Mouse (Mus musculus) forebrain, postnatal 0 days (tissue): ENCODE measurements around the gene Adar. TPM values are rescaled to one million over a fixed set of nuclear protein-coding genes. Genes with fewer than 3 reads are reported as not detected.

Experiments
- ATAC-seq: fragments of 200-750 bp; cut with Nextera tagmentation; 2 replicates; pipeline ENCODE4 v1.8.0; 2017; ENCODE audit warnings: mild to moderate bottlenecking, moderate library complexity
- DNase-seq: peaks from one replicate; pipeline ENCODE4 v3.0.0-alpha.2; 2015
- H3K27ac ChIP-seq: fragments of 300-500 bp; sonication (generic); 2 replicates; pipeline ENCODE4 v1.5.1; 2014; ENCODE audit warnings: low read depth, mild to moderate bottlenecking, antibody characterized with exemption, low read length, moderate library complexity, mixed read lengths
- H3K27me3 ChIP-seq: fragments of 300-500 bp; sonication (generic); 2 replicates; pipeline ENCODE4 v1.6.1; 2014; ENCODE audit warnings: mild to moderate bottlenecking, low read length, mixed read lengths; ENCODE audit not compliant: insufficient read depth
- H3K36me3 ChIP-seq: fragments of 300-500 bp; sonication (generic); 2 replicates; pipeline ENCODE4 v1.6.1; 2014; ENCODE audit warnings: mild to moderate bottlenecking, moderate library complexity; ENCODE audit not compliant: insufficient read depth
- H3K4me1 ChIP-seq: fragments of 300-500 bp; sonication (generic); 2 replicates; pipeline ENCODE4 v1.6.1; 2014; ENCODE audit warnings: antibody characterized with exemption; ENCODE audit not compliant: insufficient read depth
- H3K4me2 ChIP-seq: fragments of 300-500 bp; sonication (generic); 2 replicates; pipeline ENCODE4 v1.6.1; 2014; ENCODE audit warnings: low read depth, mild to moderate bottlenecking, moderate library complexity
- H3K4me3 ChIP-seq: fragments of 300-500 bp; sonication (generic); 2 replicates; pipeline ENCODE4 v1.5.1; 2014; ENCODE audit warnings: low read depth, low read length, mixed read lengths
- H3K9ac ChIP-seq: fragments of 300-500 bp; sonication (generic); 2 replicates; pipeline ENCODE4 v1.6.1; 2014; ENCODE audit warnings: mild to moderate bottlenecking
- H3K9me3 ChIP-seq: fragments of 300-500 bp; sonication (generic); 2 replicates; pipeline ENCODE4 v1.6.1; 2016; ENCODE audit warnings: low read length
- CTCF ChIP-seq: sonication (generic); IDR thresholded peaks from 2 replicates; pipeline ENCODE4 v1.5.1; 2016; ENCODE audit warnings: antibody characterized with exemption, control low read depth, low read depth
- WGBS: fragments of 180-500 bp; shearing (Covaris S2); extraction: QIAGEN DNeasy Blood & Tissue Kit; methylation state at CpG from one replicate; pipeline ENCODE4 v1.1.7; 2014; 5-methylcytosine and 5-hydroxymethylcytosine counted together
- polyA plus RNA-seq: library from polyadenylated mRNA; unstranded; fragments of >200 nt; fragmentation: Nextera tagmentation; extraction: Ambion mirVana; gene quantifications from 2 replicates; pipeline ENCODE4 v1.2.1, GENCODE M21; 2015
- total RNA-seq: library from RNA; depleted of rRNA; stranded (reverse); fragments of >200 nt; gene quantifications from 2 replicates; pipeline ENCODE4 v1.2.3, GENCODE M21; 2014

Gene Adar
- total and polyA plus RNA-seq, 2 experiments from 2014 or later = 18.5 to 78.2 TPM

GRCm38 (mm10) chr3:89764119-89764724 lies 49.4 kb downstream of the Adar start, which contains the start of gene Chrnb2:
TSS of gene Chrnb2 (minus strand) at chr3:89764632.
- no peak for TF ChIP-seq CTCF
- H3K9ac ChIP-seq = peak within 1 kb of the TSS; percentile 75
- H3K27ac ChIP-seq = peak within 1 kb of the TSS; percentile 74
- H3K4me1 ChIP-seq = peaks cover 19% of the 10 kb centered on the region; the same call in 1 of the 2 replicates
- H3K27me3 ChIP-seq = no peaks in the 10 kb centered on the region
- peak within 1 kb of the TSS; percentile 71 for H3K4me3 ChIP-seq
- ATAC-seq (peak; percentile 89), DNase-seq (peak; percentile 73)
- H3K4me2 ChIP-seq = peak within 1 kb of the TSS; percentile 70
- WGBS = 1% methylated on average over 36 of the region's 36 CpGs
- peaks cover 38% of the 10 kb centered on the region for H3K36me3 ChIP-seq
- H3K9me3 ChIP-seq = no peaks in the 10 kb centered on the region

- H3K4me3 ChIP-seq = no peak overlapping the region
- no peak overlapping the region for H3K9ac ChIP-seq
- peaks cover 16% of the 10 kb centered on the region for H3K4me1 ChIP-seq
- H3K9me3 ChIP-seq = no peaks in the 10 kb centered on the region
- ATAC-seq (no peak), DNase-seq (no peak)
- no peak overlapping the region for H3K4me2 ChIP-seq
- H3K27ac ChIP-seq = no peak overlapping the region
- 76% methylated on average over 7 of the region's 7 CpGs for WGBS
- H3K36me3 ChIP-seq = 0 out of 2 replicates have a peak, but pooled peaks cover 5% of the 10 kb centered on the region
- TF ChIP-seq CTCF = no peak
- H3K27me3 ChIP-seq = no peaks in the 10 kb centered on the region
Measured at GRCm38 (mm10) chr3:89769584-89769983, 54.8 kb downstream of the Adar start.

- 57% methylated on average over 2 of the region's 2 CpGs for WGBS
- ATAC-seq = no peak
- no peak overlapping the region for H3K9ac ChIP-seq
Measured at GRCm38 (mm10) chr3:89770425-89771002, 55.7 kb downstream of the Adar start.

GRCm38 (mm10) chr3:89772588-89772967 lies 57.8 kb downstream of the Adar start:
- Histone ChIP-seq H3K4me1 (peaks cover 25% of the 10 kb centered on the region), H3K36me3 (peaks cover 20% of the 10 kb centered on the region), H3K9me3 (no peaks in the 10 kb centered on the region), H3K9ac (peak overlapping the region; percentile 91), H3K27ac (peak overlapping the region; percentile 92), H3K27me3 (no peaks in the 10 kb centered on the region), H3K4me3 (peak overlapping the region; percentile 80), H3K4me2 (peak overlapping the region; percentile 66)
- TF ChIP-seq CTCF = peak; percentile 99
- WGBS = under 1% methylated on average over 17 of the region's 17 CpGs
- peak; percentile 67 for ATAC-seq
- DNase-seq = peak; percentile 95

More at GRCm38 (mm10) chr3:89770425-89771002, 55.7 kb downstream of the Adar start:
- Histone ChIP-seq H3K36me3 (0 out of 2 replicates have a peak, but pooled peaks cover 5% of the 10 kb centered on the region), H3K27ac (no peak overlapping the region), H3K9me3 (no peaks in the 10 kb centered on the region), H3K4me3 (no peak overlapping the region), H3K27me3 (no peaks in the 10 kb centered on the region), H3K4me2 (no peak overlapping the region), H3K4me1 (peaks cover 25% of the 10 kb centered on the region)
- TF ChIP-seq CTCF = no peak
- DNase-seq = no peak

- ATAC-seq (peak; percentile 97), DNase-seq (peak; percentile 99)
Measured at GRCm38 (mm10) chr3:89772968-89773709, 58.3 kb downstream of the Adar start, which contains the start of gene Ube2q1. TSS of gene Ube2q1 (plus strand) at chr3:89773616.

GRCm38 (mm10) chr3:89773740-89774211 lies 59.0 kb downstream of the Adar start:
- Histone ChIP-seq H3K27me3 (no peaks in the 10 kb centered on the region), H3K4me1 (peaks cover 25% of the 10 kb centered on the region), H3K9me3 (no peaks in the 10 kb centered on the region), H3K27ac (peak overlapping the region; percentile 92), H3K4me2 (peak overlapping the region; percentile 66), H3K36me3 (peaks cover 30% of the 10 kb centered on the region), H3K4me3 (peak overlapping the region; percentile 80), H3K9ac (peak overlapping the region; percentile 91)
- WGBS = under 1% methylated on average over 29 of the region's 37 CpGs
- DNase-seq = no peak
- no peak; the same call in none of the 2 replicates for ATAC-seq
- no peak for TF ChIP-seq CTCF

More at GRCm38 (mm10) chr3:89772968-89773709, 58.3 kb downstream of the Adar start, which contains the start of gene Ube2q1:
- peak within 1 kb of the TSS; percentile 91 for H3K9ac ChIP-seq
- H3K4me1 ChIP-seq = peaks cover 25% of the 10 kb centered on the region
- H3K9me3 ChIP-seq = no peaks in the 10 kb centered on the region
- TF ChIP-seq CTCF = no peak
- peak within 1 kb of the TSS; percentile 80 for H3K4me3 ChIP-seq
- H3K27me3 ChIP-seq = no peaks in the 10 kb centered on the region
- peak within 1 kb of the TSS; percentile 66 for H3K4me2 ChIP-seq
- H3K36me3 ChIP-seq = peaks cover 25% of the 10 kb centered on the region
- WGBS = 1% methylated on average over 73 of the region's 90 CpGs
- peak within 1 kb of the TSS; percentile 92 for H3K27ac ChIP-seq
